Mouse (Mus musculus): Measurements from ENCODE around the gene Adora2a. TPM values are rescaled to one million over a fixed set of nuclear protein-coding genes. Genes with fewer than 3 reads are reported as not detected.
A peak's percentile ranks its signal among the peaks of the same experiment; 100 is the strongest.

The Adora2a gene
- 1.9 and 2.0 TPM in 2 replicates for polyA plus RNA-seq (2015; fragmentation: Nextera tagmentation; extraction: Ambion mirVana)

GRCm38 (mm10) chr10:75316872-75316907 is at the start of gene Adora2a:
Gene Adora2a (plus strand): TSS chr10:75316877.
- no peak for ATAC-seq (ENCODE audit: low read depth)
- Histone ChIP-seq H3K4me1 (ENCODE audit: control insufficient read depth, low read depth, low read length) (peaks cover 7% of the 10 kb centered on the region), H3K4me2 (ENCODE audit: low read depth, low read length) (peak within 1 kb of the TSS; percentile 67), H3K36me3 (ENCODE audit: control insufficient read depth, insufficient read depth) (no peaks in the 10 kb centered on the region), H3K27me3 (ENCODE audit: control insufficient read depth, insufficient read depth, low read depth, low read length) (peaks cover 26% of the 10 kb centered on the region), H3K4me3 (ENCODE audit: low read depth, low read length) (peak within 1 kb of the TSS; percentile 63), H3K9me3 (replicated peaks; ENCODE audit: control insufficient read depth, low read length) (no peaks in the 10 kb centered on the region), H3K27ac (ENCODE audit: low read length) (no peak within 1 kb of the TSS), H3K9ac (ENCODE audit: low read depth, low read length) (peak within 1 kb of the TSS; percentile 61)
- WGBS (ENCODE audit: insufficient replicate concordance), result 0% methylated on average over 4 of the region's 4 CpGs

- no peak for ATAC-seq (ENCODE audit: low read depth)
- no peak overlapping the region for H3K4me2 ChIP-seq (ENCODE audit: low read depth, low read length)
- no peaks in the 10 kb centered on the region for H3K9me3 ChIP-seq (replicated peaks; ENCODE audit: control insufficient read depth, low read length)
- H3K4me3 ChIP-seq (ENCODE audit: low read depth, low read length), result no peak overlapping the region
- H3K36me3 ChIP-seq (ENCODE audit: control insufficient read depth, insufficient read depth), result peaks cover 7% of the 10 kb centered on the region
- no peaks in the 10 kb centered on the region for H3K4me1 ChIP-seq (ENCODE audit: control insufficient read depth, low read depth, low read length)
- H3K9ac ChIP-seq (ENCODE audit: low read depth, low read length), result no peak overlapping the region
- 23% methylated on average over 4 of the region's 4 CpGs for WGBS (ENCODE audit: insufficient replicate concordance)
- no peaks in the 10 kb centered on the region for H3K27me3 ChIP-seq (ENCODE audit: control insufficient read depth, insufficient read depth, low read depth, low read length)
- H3K27ac ChIP-seq (ENCODE audit: low read length), result no peak overlapping the region
Observed at GRCm38 (mm10) chr10:75273020-75273419, 43.7 kb upstream of the Adora2a start.

- H3K9ac ChIP-seq (ENCODE audit: low read depth, low read length), result no peak overlapping the region
- H3K4me2 ChIP-seq (ENCODE audit: low read depth, low read length), result no peak overlapping the region
- no peak overlapping the region for H3K27ac ChIP-seq (ENCODE audit: low read length)
- H3K9me3 ChIP-seq (replicated peaks; ENCODE audit: control insufficient read depth, low read length), result no peaks in the 10 kb centered on the region
- H3K4me1 ChIP-seq (ENCODE audit: control insufficient read depth, low read depth, low read length), result no peaks in the 10 kb centered on the region
- peaks cover 7% of the 10 kb centered on the region for H3K36me3 ChIP-seq (ENCODE audit: control insufficient read depth, insufficient read depth)
- ATAC-seq (ENCODE audit: low read depth), result no peak
- 79% methylated on average over 12 of the region's 12 CpGs for WGBS (ENCODE audit: insufficient replicate concordance)
- no peak overlapping the region for H3K4me3 ChIP-seq (ENCODE audit: low read depth, low read length)
- no peaks in the 10 kb centered on the region for H3K27me3 ChIP-seq (ENCODE audit: control insufficient read depth, insufficient read depth, low read depth, low read length)
Observed at GRCm38 (mm10) chr10:75276427-75277013, 40.2 kb upstream of the Adora2a start.

- Histone ChIP-seq H3K27ac (ENCODE audit: low read length) (no peak overlapping the region), H3K9me3 (replicated peaks; ENCODE audit: control insufficient read depth, low read length) (no peaks in the 10 kb centered on the region), H3K27me3 (ENCODE audit: control insufficient read depth, insufficient read depth, low read depth, low read length) (no peaks in the 10 kb centered on the region), H3K4me3 (ENCODE audit: low read depth, low read length) (no peak overlapping the region), H3K4me1 (ENCODE audit: control insufficient read depth, low read depth, low read length) (no peaks in the 10 kb centered on the region), H3K9ac (ENCODE audit: low read depth, low read length) (no peak overlapping the region), H3K4me2 (ENCODE audit: low read depth, low read length) (no peak overlapping the region), H3K36me3 (ENCODE audit: control insufficient read depth, insufficient read depth) (peaks cover 7% of the 10 kb centered on the region)
- 66% methylated on average over 1 of the region's 1 CpGs for WGBS (ENCODE audit: insufficient replicate concordance)
- ATAC-seq (ENCODE audit: low read depth), result no peak
Observed at GRCm38 (mm10) chr10:75277501-75277900, 39.2 kb upstream of the Adora2a start.

GRCm38 (mm10) chr10:75282648-75283047 is 34.0 kb upstream of the Adora2a start:
- Histone ChIP-seq H3K36me3 (ENCODE audit: control insufficient read depth, insufficient read depth) (no peaks in the 10 kb centered on the region; the same call in none of the 2 replicates), H3K27ac (ENCODE audit: low read length) (no peak overlapping the region), H3K4me3 (ENCODE audit: low read depth, low read length) (no peak overlapping the region), H3K9me3 (replicated peaks; ENCODE audit: control insufficient read depth, low read length) (no peaks in the 10 kb centered on the region), H3K9ac (ENCODE audit: low read depth, low read length) (no peak overlapping the region), H3K27me3 (ENCODE audit: control insufficient read depth, insufficient read depth, low read depth, low read length) (no peaks in the 10 kb centered on the region), H3K4me1 (ENCODE audit: control insufficient read depth, low read depth, low read length) (no peaks in the 10 kb centered on the region), H3K4me2 (ENCODE audit: low read depth, low read length) (no peak overlapping the region)
- no peak for ATAC-seq (ENCODE audit: low read depth)
- 48% methylated on average over 5 of the region's 5 CpGs for WGBS (ENCODE audit: insufficient replicate concordance)

GRCm38 (mm10) chr10:75283821-75284220 is 32.9 kb upstream of the Adora2a start:
- H3K4me2 ChIP-seq (ENCODE audit: low read depth, low read length), result no peak overlapping the region
- 77% methylated on average over 3 of the region's 3 CpGs for WGBS (ENCODE audit: insufficient replicate concordance)
- ATAC-seq (ENCODE audit: low read depth), result no peak
- H3K4me1 ChIP-seq (ENCODE audit: control insufficient read depth, low read depth, low read length), result no peaks in the 10 kb centered on the region
- H3K27ac ChIP-seq (ENCODE audit: low read length), result no peak overlapping the region
- no peaks in the 10 kb centered on the region for H3K27me3 ChIP-seq (ENCODE audit: control insufficient read depth, insufficient read depth, low read depth, low read length)
- H3K9ac ChIP-seq (ENCODE audit: low read depth, low read length), result no peak overlapping the region
- no peaks in the 10 kb centered on the region for H3K9me3 ChIP-seq (replicated peaks; ENCODE audit: control insufficient read depth, low read length)
- no peak overlapping the region for H3K4me3 ChIP-seq (ENCODE audit: low read depth, low read length)
- H3K36me3 ChIP-seq (ENCODE audit: control insufficient read depth, insufficient read depth), result no peaks in the 10 kb centered on the region

- WGBS (ENCODE audit: insufficient replicate concordance), result 41% methylated on average over 7 of the region's 7 CpGs
- H3K4me3 ChIP-seq (ENCODE audit: low read depth, low read length), result no peak overlapping the region
- no peaks in the 10 kb centered on the region for H3K36me3 ChIP-seq (ENCODE audit: control insufficient read depth, insufficient read depth)
- no peak overlapping the region for H3K27ac ChIP-seq (ENCODE audit: low read length)
- H3K4me1 ChIP-seq (ENCODE audit: control insufficient read depth, low read depth, low read length), result peaks cover 5% of the 10 kb centered on the region; the same call in 1 of the 2 replicates
- no peaks in the 10 kb centered on the region for H3K9me3 ChIP-seq (replicated peaks; ENCODE audit: control insufficient read depth, low read length)
- H3K9ac ChIP-seq (ENCODE audit: low read depth, low read length), result no peak overlapping the region
- H3K4me2 ChIP-seq (ENCODE audit: low read depth, low read length), result no peak overlapping the region
- no peak for ATAC-seq (ENCODE audit: low read depth)
- H3K27me3 ChIP-seq (ENCODE audit: control insufficient read depth, insufficient read depth, low read depth, low read length), result no peaks in the 10 kb centered on the region
Observed at GRCm38 (mm10) chr10:75288579-75288978, 28.1 kb upstream of the Adora2a start.

- Histone ChIP-seq H3K27ac (ENCODE audit: low read length) (no peak overlapping the region), H3K9me3 (replicated peaks; ENCODE audit: control insufficient read depth, low read length) (no peaks in the 10 kb centered on the region), H3K27me3 (ENCODE audit: control insufficient read depth, insufficient read depth, low read depth, low read length) (no peaks in the 10 kb centered on the region), H3K9ac (ENCODE audit: low read depth, low read length) (no peak overlapping the region), H3K4me1 (ENCODE audit: control insufficient read depth, low read depth, low read length) (peaks cover 5% of the 10 kb centered on the region; the same call in 1 of the 2 replicates), H3K36me3 (ENCODE audit: control insufficient read depth, insufficient read depth) (no peaks in the 10 kb centered on the region), H3K4me2 (ENCODE audit: low read depth, low read length) (no peak overlapping the region), H3K4me3 (ENCODE audit: low read depth, low read length) (no peak overlapping the region)
- 35% methylated on average over 4 of the region's 4 CpGs for WGBS (ENCODE audit: insufficient replicate concordance)
- ATAC-seq (ENCODE audit: low read depth), result no peak
Observed at GRCm38 (mm10) chr10:75289392-75289791, 27.3 kb upstream of the Adora2a start.

- 67% methylated on average over 5 of the region's 5 CpGs for WGBS (ENCODE audit: insufficient replicate concordance)
- H3K4me2 ChIP-seq (ENCODE audit: low read depth, low read length), result no peak overlapping the region
- no peak overlapping the region for H3K4me3 ChIP-seq (ENCODE audit: low read depth, low read length)
- no peak for ATAC-seq (ENCODE audit: low read depth)
- no peaks in the 10 kb centered on the region for H3K27me3 ChIP-seq (ENCODE audit: control insufficient read depth, insufficient read depth, low read depth, low read length)
- H3K36me3 ChIP-seq (ENCODE audit: control insufficient read depth, insufficient read depth), result no peaks in the 10 kb centered on the region
- no peaks in the 10 kb centered on the region for H3K9me3 ChIP-seq (replicated peaks; ENCODE audit: control insufficient read depth, low read length)
- H3K27ac ChIP-seq (ENCODE audit: low read length), result no peak overlapping the region
- no peak overlapping the region for H3K9ac ChIP-seq (ENCODE audit: low read depth, low read length)
- peaks cover 5% of the 10 kb centered on the region; the same call in 1 of the 2 replicates for H3K4me1 ChIP-seq (ENCODE audit: control insufficient read depth, low read depth, low read length)
Observed at GRCm38 (mm10) chr10:75290650-75291049, 26.0 kb upstream of the Adora2a start.

Measured in liver, embryonic 16.5 days (tissue).